Mouse (Mus musculus): ENCODE results near the gene Trmo.

The Trmo gene

GRCm38 (mm10) chr4:46389013-46389611 lies at the start of gene Trmo:
Gene Trmo, minus strand, starts transcription at chr4:46389437.
- peak; percentile 95 for DNase-seq

- DNase-seq: no peak
Observed at GRCm38 (mm10) chr4:46432339-46433036, 43.3 kb upstream of the Trmo start.

- DNase-seq: no peak
Observed at GRCm38 (mm10) chr4:46428903-46429499, 39.8 kb upstream of the Trmo start.

DNA sequence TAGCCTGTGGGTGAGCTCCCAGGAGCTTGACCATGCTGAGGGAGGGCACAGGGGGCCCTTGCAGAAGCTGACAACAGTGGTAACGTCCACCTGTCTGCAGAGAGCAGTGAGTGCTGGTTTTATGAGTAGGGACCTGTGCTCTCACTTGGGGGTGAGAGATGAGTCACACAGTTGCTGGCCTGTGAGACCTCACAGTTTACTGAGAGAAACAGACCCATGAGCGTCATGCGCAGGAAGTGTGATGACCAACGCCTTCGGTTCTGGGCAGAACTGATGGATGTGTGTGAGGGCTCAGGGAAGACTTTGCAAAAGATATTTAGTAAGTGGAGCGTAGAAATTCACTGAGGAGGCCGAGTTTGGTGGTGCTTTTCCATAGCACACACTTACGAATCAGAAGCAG lies 33.4 kb upstream of the Trmo start:
- DNase-seq: no peak

DNA sequence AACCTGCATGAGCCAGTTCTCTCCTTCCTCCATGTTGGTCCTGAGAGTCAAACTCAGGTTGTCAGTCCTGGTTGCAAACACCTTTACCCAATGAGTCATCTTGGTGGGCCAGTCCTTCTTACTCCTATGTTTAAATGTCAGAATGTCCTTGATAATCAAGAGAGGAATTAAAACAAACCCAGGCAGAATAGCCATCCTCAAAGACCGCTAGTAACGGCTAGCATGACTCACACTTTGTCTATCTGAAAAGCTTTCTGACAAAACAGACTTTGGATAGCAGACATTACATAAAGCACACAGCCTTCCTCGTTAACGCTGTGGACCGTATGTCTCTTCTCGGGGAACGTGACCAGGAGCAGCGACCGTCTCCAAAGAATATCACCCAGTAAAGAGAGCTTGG lies 29.6 kb upstream of the Trmo start:
- DNase-seq: no peak

DNA sequence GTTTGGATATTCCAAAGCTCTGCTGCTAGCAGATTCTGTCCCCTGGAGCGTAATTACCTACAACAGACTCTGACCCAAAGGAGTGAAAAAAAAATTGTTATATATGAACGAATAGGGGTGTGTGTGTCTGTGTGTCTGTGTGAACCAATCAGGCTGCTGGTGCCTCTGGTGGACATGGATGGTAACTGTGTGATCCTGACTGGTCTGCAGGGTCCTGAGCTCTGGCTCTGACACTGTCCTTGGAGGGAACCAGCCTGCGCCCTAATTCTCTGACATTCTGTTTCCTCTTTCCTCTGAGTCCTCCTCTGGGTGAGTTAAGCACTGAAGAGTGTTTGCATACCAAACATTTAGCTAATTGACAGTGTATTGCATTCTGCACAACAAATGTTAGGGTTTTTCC lies 28.3 kb upstream of the Trmo start:
- peak; percentile 16 for DNase-seq

- DNase-seq: no peak
Observed at GRCm38 (mm10) chr4:46413406-46413805, 24.2 kb upstream of the Trmo start, which contains the start of gene Hemgn. Gene Hemgn, minus strand, starts transcription at chr4:46413506.

GRCm38 (mm10) chr4:46412113-46412512 lies 22.9 kb upstream of the Trmo start:
- no peak for DNase-seq

DNA sequence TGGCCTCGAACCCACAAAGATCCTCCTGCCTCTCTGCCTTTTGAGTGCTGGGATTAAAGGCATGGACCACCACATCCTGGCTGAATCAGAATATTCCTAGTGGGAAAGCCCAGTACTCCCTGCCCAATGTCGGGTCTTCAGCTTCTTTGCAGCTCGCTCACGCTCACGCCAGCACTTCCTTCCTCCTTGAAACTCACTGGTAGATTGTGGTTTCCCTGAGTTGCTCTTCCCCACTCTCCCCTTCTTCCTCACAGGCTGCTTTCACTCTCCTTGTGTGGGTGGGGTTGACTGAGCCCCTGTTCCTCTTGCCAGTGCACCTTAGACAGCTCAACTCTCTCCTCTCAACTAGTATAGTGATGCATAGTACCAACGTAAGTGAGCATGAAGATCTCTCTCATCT lies 22.3 kb upstream of the Trmo start:
- DNase-seq: no peak

DNA sequence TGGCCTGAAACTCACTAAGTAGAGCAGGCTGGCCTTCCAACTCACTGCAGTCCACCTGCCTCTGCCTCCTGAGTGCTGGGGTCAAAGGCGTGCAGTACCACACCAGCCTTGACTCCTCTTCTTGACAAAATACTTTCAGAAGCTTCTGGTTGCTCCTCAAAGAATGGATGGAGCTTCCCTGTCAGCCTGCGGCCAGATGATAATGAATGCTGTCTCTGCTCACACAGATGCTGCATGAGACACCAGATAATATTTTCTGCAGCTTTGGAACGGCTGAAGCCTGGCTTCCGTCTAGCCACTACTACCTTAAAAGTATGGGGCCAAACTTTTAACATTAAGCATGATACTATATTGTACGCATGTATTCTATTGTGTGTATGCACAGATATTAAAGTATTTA lies 21.4 kb upstream of the Trmo start:
- DNase-seq: no peak

DNA sequence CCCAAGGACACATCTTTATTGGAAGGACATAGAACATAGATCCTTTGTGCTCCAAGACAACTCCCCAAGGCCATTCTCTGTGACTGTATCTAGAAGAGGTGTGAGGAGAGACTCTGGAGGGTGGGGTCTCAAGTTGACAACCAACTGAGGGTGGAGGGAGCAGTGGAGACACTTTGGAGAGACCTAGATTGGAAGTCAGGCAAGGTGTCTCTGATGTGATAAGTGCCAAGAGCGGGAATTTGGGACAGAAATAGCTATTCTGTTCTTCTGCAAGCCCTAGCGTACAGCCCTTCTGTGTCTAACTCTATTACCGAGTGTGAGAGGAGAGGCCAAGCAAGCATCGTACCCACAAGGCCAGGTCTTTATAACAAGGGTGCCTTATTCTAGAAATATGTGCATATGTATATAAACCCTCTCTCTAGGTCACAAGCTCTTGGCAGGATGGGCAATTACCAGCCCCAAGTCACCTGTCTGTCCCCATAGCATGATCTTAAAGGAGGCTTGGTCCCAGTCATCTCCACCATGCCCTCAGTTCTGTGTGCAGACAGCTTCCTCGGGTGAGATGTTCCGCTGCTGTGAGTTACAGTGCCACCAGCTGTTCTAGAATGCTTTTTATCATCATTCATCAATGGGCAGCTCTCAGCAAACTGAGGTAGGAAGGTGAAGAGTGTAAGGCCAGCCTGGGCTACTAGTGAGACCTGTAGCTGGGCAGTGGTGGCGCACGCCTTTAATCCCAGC lies 17.9 kb upstream of the Trmo start:
- no peak for DNase-seq

- no peak for DNase-seq
Observed at GRCm38 (mm10) chr4:46404042-46404795, 15.0 kb upstream of the Trmo start.

GRCm38 (mm10) chr4:46398839-46399238 lies 9.6 kb upstream of the Trmo start:
- DNase-seq: no peak

DNA sequence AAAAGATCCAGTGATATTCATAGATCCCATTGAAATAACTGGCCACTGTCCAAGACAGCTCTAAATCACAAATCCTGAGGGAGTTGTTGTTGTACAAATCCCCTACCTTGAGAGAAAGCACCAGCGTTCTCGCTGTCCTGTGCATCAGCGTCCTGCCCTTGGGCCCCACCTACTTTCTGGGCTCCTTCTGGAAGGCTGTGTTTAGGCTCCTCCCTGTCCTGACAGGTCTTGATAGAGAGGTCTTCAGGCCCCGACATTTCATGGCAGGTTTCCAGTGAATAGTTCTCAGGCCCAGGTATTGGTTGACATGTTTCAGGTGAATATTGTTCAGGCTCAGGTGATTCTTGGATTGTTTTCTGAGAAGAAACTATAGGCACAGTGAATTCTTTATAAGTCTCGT lies 6.5 kb upstream of the Trmo start:
- DNase-seq: no peak

- no peak for DNase-seq
Observed at GRCm38 (mm10) chr4:46394388-46394787, 5.2 kb upstream of the Trmo start.

- peak; percentile 71 for DNase-seq
Observed at GRCm38 (mm10) chr4:46390390-46390970, 1.2 kb upstream of the Trmo start.

DNA sequence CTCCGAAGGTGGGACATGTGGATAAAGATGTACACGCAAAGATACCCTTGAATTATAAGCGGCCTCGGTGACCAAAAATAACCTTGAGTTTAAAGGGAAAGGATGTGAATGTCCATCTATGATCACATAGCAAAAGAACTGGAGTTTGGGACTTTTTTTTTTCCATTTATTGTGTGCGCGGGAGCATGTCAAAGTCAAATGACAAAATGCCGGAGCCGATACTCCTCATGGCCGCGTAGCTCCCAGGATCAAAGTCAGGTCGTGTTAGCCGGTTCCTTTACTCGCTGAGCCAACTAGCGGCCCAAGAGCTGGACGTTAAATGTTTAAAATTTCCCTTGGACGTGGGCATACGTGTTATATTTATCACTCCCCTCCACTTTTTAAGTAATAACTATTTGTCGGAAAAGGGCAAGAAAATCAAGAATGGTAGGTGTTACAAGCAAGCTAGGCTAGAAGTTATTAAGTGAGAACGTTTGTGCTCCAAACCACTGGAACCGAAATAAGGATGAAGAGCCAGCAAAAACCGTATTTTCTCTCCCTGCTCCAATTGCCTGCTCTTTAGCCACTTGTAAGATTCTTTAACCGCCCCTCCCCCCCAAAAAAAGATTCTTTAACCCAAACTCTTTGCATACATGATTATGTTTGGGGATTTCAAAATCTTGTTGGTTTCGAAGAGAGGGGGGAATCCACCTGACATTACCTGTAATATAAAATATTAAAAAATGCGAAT lies 540 bp upstream of the Trmo start:
- DNase-seq: no peak

DNA sequence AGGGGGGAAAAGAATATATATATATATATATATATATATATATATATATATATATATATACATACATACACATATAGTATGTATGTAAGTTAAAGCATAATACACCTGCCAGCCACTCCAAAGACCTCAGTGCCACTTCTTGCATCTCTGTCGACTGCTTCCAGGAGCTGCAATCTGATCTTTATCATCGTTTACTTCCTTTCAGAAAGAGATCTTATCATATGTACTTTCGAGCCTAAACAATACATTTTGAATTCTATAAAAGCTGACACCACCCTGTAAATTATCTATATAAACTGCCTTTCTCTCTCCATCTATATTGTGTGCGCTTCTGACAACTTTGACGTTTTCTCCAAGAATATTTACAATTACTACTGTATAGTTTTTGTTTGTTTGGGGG lies 681 bp downstream of the Trmo start:
- no peak for DNase-seq

DNA sequence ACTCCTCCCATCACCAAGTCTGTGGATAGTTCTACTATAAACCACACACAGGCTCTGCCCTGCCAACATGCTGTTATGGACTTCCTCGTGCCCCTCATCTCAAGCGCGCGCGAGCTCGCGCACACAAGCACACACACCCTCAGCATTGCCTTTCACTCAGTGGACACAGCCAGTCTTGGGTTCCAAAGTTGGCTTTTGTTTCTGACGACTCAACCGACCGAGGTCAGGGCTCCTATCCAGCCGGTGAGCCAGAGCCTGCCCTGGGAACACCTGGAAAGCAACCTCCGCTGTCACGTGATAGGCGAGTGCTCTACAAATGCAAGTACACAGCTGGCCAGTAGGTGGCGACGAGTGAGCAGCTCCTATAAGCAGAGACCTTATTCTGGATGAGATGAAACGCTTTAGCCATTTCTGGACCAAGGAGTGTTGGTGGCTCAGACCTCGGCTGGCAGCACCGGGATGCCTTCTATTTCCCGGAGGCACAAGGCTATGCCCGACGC lies 14.3 kb downstream of the Trmo start:
- peak; percentile 82 for DNase-seq

GRCm38 (mm10) chr4:46374455-46374854 lies 14.8 kb downstream of the Trmo start:
- no peak for DNase-seq

GRCm38 (mm10) chr4:46371030-46371429 lies 18.2 kb downstream of the Trmo start:
- peak; percentile 58 for DNase-seq

DNA sequence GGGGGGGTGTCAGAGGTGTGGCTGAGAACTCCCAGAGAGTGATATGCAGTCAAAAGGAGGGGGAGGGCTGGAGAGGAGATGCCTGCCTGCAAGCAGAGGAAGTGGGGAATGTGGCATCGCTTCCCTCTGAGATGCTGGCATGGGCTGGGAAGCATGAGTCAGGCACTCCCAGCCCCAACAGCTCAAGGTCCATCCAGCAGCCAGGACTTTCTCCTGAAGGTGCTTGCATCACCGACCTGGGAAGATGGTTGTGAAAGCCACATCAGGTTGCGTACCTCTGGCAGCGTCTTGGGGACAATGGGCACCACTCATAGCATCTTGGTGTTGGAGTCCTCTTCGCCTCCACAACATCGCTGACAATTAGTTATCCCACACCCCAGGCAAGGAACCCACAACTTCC lies 18.8 kb downstream of the Trmo start:
- DNase-seq: no peak

Measured in right cerebral cortex, postnatal 14 days (tissue).